Mouse (Mus musculus): ENCODE measurements around the gene Dpm1.

The Dpm1 gene

DNA sequence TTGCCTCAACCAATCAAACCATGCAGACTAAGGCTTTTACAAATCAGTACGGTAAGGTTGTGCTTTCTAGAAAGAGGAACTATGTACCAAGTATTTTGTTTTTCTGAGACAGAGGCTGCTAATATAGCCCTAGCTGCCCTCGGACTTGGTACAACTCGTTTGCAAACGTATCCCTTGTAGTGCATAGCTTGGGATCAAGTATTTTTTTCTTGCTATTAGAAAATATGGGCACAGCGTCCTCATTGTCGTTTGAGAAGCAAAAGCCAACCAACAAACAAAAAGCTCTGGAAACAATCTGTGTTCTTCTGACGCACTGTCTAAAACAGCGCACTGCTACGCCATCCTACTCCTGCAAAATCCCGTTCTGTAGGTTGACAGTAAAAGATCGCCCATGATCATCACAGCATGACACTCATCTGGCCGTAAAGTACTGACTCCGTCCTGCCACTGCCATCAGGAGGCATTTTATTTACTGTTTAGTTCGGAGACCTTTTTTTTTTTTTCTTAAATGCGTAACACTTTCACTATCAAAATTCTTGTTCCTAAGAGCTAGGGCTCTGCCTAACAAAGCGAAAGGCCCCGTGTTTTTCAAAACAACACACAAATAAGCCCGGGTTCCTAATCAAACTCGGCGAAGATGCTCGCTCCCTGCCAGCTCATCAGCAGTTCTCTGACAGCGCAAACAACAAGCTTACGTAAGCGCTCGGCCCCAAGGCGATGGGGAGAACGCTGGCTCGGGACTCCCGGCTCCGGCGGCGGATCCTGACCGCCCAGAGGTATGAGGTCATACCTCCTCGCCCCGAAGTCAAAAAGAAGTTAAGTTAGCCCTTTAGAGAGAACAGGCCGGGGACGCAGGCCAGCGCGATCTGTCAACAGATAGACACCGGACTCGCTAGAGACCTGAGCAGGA is 1.0 kb downstream of the Dpm1 start:
- no peak for DNase-seq (ENCODE audit: extremely low spot score, low spot score)

DNA sequence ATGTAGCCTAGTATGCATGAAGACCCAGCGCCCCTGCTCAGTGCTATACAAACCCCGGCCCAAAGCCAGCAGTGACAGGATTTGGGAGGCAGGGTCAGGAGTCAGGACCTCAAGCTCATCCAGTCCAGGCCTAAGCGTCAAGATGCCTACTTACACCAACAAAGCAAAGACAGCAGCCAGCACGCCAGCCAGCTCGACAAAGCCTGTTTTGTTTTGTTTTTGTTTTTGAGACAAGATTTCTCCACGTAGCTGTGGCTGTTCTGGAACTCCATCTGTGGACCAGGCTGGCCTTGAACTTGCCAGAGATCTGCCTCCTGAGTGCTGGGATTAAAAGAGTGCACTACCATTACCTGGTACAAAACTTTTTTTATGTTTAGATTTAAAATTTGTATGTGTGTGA is 7.1 kb downstream of the Dpm1 start:
- DNase-seq (ENCODE audit: extremely low spot score, low spot score), result no peak

GRCm38 (mm10) chr2:168213788-168214397 is 16.5 kb downstream of the Dpm1 start:
- DNase-seq (ENCODE audit: extremely low spot score, low spot score), result no peak

- DNase-seq (ENCODE audit: extremely low spot score, low spot score), result no peak
Measured at GRCm38 (mm10) chr2:168207883-168208282, 22.5 kb downstream of the Dpm1 start.

- peak; percentile 98 for DNase-seq (ENCODE audit: extremely low spot score, low spot score)
Measured at GRCm38 (mm10) chr2:168206725-168207644, 23.4 kb downstream of the Dpm1 start, which contains the start of gene Adnp. Gene Adnp (minus strand): TSS chr2:168207112.

GRCm38 (mm10) chr2:168205681-168206631 is 24.4 kb downstream of the Dpm1 start:
- DNase-seq (ENCODE audit: extremely low spot score, low spot score), result peak; percentile 54

GRCm38 (mm10) chr2:168205265-168205664 is 25.1 kb downstream of the Dpm1 start:
- peak; percentile 83 for DNase-seq (ENCODE audit: extremely low spot score, low spot score)

DNA sequence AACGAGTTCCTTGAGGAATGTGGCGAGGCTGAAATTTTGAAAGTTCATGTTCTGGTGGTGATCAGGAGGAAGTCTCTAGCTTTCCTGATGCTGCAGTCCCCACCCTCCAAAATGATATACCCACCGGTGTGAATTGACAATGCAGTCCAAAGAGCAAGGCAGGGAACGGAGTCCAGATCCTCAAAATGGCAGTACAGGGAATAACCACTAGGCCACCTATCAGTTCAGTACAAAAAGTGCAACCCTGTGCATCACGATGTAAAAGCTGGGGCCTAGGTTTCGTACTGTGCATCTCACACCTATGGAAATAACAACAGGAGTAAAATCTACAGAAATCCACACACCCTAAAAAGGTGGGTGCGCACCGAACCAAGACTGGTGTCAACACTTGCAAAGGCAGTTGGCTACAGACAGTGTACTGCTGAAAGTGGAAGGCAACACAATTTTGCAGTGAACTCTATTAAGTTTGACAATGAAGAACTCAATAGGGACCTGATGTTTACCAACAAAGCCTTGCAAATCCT is 25.9 kb downstream of the Dpm1 start:
- no peak for DNase-seq (ENCODE audit: extremely low spot score, low spot score)

- no peak for DNase-seq (ENCODE audit: extremely low spot score, low spot score)
Measured at GRCm38 (mm10) chr2:168200014-168200691, 30.2 kb downstream of the Dpm1 start.

GRCm38 (mm10) chr2:168199476-168199875 is 30.9 kb downstream of the Dpm1 start:
- DNase-seq (ENCODE audit: extremely low spot score, low spot score), result no peak

- no peak for DNase-seq (ENCODE audit: extremely low spot score, low spot score)
Measured at GRCm38 (mm10) chr2:168198421-168198820, 32.0 kb downstream of the Dpm1 start.

- DNase-seq (ENCODE audit: extremely low spot score, low spot score), result no peak
Measured at GRCm38 (mm10) chr2:168195721-168196120, 34.7 kb downstream of the Dpm1 start.

- no peak for DNase-seq (ENCODE audit: extremely low spot score, low spot score)
Measured at GRCm38 (mm10) chr2:168193685-168194084, 36.7 kb downstream of the Dpm1 start.

DNA sequence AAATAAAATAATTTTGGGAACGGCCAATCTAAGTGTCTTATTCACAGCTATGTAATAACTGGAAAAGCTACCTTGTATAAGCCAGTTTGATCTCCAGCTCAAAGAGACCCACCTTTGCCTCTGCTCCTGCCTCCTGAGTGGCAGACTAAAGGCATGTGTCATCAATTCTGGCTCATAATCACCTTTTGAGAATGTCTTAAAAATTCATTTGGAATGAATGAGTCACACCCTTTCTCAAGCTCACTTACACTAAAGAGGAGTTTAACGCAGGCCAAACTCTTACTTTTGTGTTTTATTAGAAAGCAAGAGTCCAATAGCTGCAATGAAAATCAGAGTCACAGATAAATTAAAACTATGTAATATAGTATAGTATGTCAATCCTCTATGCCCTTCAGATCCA is 38.5 kb downstream of the Dpm1 start:
- no peak for DNase-seq (ENCODE audit: extremely low spot score, low spot score)

GRCm38 (mm10) chr2:168175946-168176345 is 54.4 kb downstream of the Dpm1 start:
- DNase-seq (ENCODE audit: extremely low spot score, low spot score), result no peak

DNA sequence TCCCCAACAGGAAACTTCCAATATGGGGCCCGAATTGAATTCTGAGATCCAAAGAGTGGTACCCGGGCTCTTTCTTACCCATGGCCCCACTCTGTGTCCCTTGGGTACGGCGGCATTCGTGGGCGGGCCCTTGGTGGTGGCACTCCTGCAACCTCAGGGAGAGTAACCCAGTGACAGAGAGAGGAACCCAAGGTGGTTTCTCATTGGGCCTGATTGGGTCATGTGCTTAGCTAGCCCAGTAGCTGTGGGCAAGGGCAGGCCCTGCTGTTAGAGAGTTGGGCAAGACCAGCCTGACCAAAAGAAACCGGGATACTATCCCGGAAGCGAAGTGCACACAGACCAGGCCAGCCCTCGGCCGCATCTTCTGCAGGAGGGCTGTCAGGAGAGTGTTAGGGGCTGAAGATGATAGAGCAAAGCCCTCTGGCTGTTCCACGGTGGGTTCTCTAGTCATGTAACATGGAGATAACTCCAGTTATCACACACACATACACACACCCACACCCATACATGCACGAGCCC is 60.2 kb downstream of the Dpm1 start:
- no peak for DNase-seq (ENCODE audit: extremely low spot score, low spot score)

DNA sequence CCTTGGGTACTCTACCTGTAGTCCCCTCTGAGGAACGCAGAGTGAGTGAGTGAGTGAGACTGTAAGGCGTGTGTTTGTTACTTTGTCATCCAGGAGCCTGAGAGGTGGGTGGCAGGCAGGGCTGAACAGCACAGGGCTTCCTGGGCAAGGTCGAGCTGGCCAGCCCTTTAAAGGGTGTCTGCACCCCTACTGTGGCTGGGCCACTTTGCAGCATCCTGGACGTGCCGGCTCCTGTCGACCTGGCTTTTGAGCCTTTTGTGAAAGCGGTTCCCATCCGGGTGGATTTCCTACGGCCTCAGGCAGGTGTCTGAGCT is 60.6 kb downstream of the Dpm1 start:
- no peak for DNase-seq (ENCODE audit: extremely low spot score, low spot score)

GRCm38 (mm10) chr2:168168892-168169799 is 61.2 kb downstream of the Dpm1 start:
- DNase-seq (ENCODE audit: extremely low spot score, low spot score), result peak; percentile 72

DNA sequence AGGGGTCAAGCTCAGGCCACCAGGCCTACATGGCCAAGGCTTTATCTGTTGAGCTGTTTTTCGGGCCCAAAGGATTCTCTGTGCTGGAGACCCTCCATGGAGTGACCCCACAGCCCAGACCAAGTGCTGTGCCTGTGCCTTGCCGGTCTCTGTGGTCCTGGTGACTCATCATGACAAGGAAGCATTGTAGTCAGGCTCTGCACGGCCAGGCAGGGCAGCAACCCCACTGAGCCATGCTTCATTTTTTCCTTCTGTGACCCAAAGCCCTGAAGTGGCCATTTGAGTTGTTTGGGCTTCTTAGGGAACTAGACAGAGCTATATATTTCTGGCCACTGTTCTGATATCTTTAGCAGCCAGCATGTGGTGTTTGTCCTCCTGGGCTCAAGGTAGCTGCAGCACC is 62.6 kb downstream of the Dpm1 start:
- no peak for DNase-seq (ENCODE audit: extremely low spot score, low spot score)
